Mouse (Mus musculus) adrenal gland, postnatal 14 days (tissue): ENCODE measurements around the gene Unc45b. TPM values are rescaled to one million over a fixed set of nuclear protein-coding genes. Genes with fewer than 3 reads are reported as not detected.

Experiments used
- microRNA-seq, 2 experiments: library from miRNA; unstranded; fragments of <30 nt; microRNA quantifications; one replicate each; pipeline ENCODE4 v1.2.0; 2021
- total RNA-seq: library from RNA; stranded (reverse); gene quantifications from 2 replicates; pipeline ENCODE4 v1.2.3, GENCODE M21; 2021

Unc45b gene
- total RNA-seq, 1 experiment from 2014 or later = 18.7 TPM

Small RNA genes within 50 kb of the gene (microRNA-seq; reads per million reads assigned to microRNA genes)
- 0 reads per million in 2 experiments for gene Mir7679

Other genes starting within 250 kb of the Unc45b start
- gene Cct6b, start 146.2 kb upstream of the Unc45b start, total RNA-seq = 0.59 and 0.64 TPM in 2 replicates
- 20.1 and 21.7 TPM in 2 replicates for gene Zfp830, start 146.2 kb upstream of the Unc45b start, total RNA-seq
- gene Lig3, start 129.4 kb upstream of the Unc45b start, total RNA-seq = 22.0 and 22.5 TPM in 2 replicates
- 7.8 and 11.8 TPM in 2 replicates for gene Rffl, start 39.3 kb upstream of the Unc45b start, total RNA-seq
- 15.0 and 15.4 TPM in 2 replicates for gene Rad51d, start 19.9 kb upstream of the Unc45b start, total RNA-seq
- gene Fndc8, start 18.4 kb upstream of the Unc45b start, total RNA-seq = 0.15 and 0.23 TPM in 2 replicates
- gene Nle1, start 2.1 kb upstream of the Unc45b start, total RNA-seq = 17.7 and 26.5 TPM in 2 replicates
- gene Slfn5, start 40.8 kb downstream of the Unc45b start, total RNA-seq = 56.2 and 66.5 TPM in 2 replicates
- 10.8 and 10.9 TPM in 2 replicates for gene Slfn9, start 81.3 kb downstream of the Unc45b start, total RNA-seq
- 0.93 and 2.1 TPM in 2 replicates for gene Slfn8, start 110.3 kb downstream of the Unc45b start, total RNA-seq
- 4.1 and 15.8 TPM in 2 replicates for gene Slfn2, start 154.6 kb downstream of the Unc45b start, total RNA-seq
- 0.48 and 5.3 TPM in 2 replicates for gene Slfn1, start 206.3 kb downstream of the Unc45b start, total RNA-seq